ENCODE assay signal across 8 mouse cellular contexts in the genomic region with DNA sequence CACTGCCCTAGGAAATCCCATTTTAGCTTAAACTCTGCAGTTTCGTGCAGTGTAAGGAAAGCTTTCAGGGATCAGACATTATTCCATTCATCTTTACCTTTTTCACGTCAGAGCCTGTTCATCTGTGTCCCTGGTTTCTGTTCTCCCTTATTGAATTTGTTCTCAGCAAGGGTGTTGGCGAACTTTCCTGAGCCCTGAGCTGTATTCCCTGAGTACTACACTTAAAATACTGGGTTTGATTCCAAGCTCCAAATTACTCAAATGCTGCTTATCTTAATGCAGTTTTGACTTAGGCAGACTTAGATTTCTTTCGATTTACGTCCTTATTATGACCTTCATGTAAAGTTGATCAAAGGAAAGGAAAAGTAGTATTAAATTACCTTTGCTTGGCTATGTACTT. TPM values are rescaled to one million over a fixed set of nuclear protein-coding genes. Genes with fewer than 3 reads are reported as not detected.
DNase-seq lines count a peak whose midpoint lies in the region; ATAC-seq and TF ChIP-seq lines count a peak whose summit lies in the region.

No protein-coding gene starts in this region.

- no peak for TF ChIP-seq POLR2A in kidney, adult 2 months (IDR thresholded peaks at IDR 0.05; ENCODE audit: low read depth, low read length)
- TF ChIP-seq POLR2A in bone marrow macrophage, adult 2 months (IDR thresholded peaks at IDR 0.05; ENCODE audit: borderline replicate concordance, low read depth, low read length), result no peak

- peak overlapping the region; percentile 100 for H3K9ac ChIP-seq in hindbrain, embryonic 15.5 days
- H3K9ac ChIP-seq in midbrain, embryonic 12.5 days (replicated peaks), result peak overlapping the region; percentile 96

- ATAC-seq in hindbrain, embryonic 15.5 days (ENCODE audit: low FRiP score, low read depth), result no peak
- no peak for ATAC-seq in midbrain, embryonic 12.5 days (ENCODE audit: low FRiP score, low read depth)
- no peak for ATAC-seq in megakaryocyte progenitor cell, adult 5-6 weeks (replicated peaks; ENCODE audit: poor library complexity)

- 9% methylated on average over 5 of the region's 5 CpGs for WGBS in kidney, adult 2 months
- 23% methylated on average over 5 of the region's 5 CpGs for WGBS in hindbrain, embryonic 15.5 days
- 25% methylated on average over 5 of the region's 5 CpGs for WGBS in midbrain, embryonic 12.5 days

- no peaks in the 10 kb centered on the region for H3K27me3 ChIP-seq in kidney, adult 2 months (replicated peaks; ENCODE audit: control insufficient read depth, insufficient read depth, low read length)
- no peaks in the 10 kb centered on the region for H3K27me3 ChIP-seq in hindbrain, embryonic 15.5 days
- 0 out of 2 replicates have a peak, but pooled peaks cover 4% of the 10 kb centered on the region for H3K27me3 ChIP-seq in midbrain, embryonic 12.5 days

- no peak for TF ChIP-seq CTCF in kidney, adult 2 months (conservative IDR thresholded peaks at IDR 0.05; ENCODE audit: insufficient read depth, insufficient read length, low read depth, low read length)
- TF ChIP-seq CTCF in bone marrow macrophage, adult 2 months (IDR thresholded peaks at IDR 0.05; ENCODE audit: low read depth, low read length), result no peak

- no peak for DNase-seq in kidney, adult 2 months
- no peak for DNase-seq in kidney, postnatal 10 days
- no peak for DNase-seq in cerebellum, postnatal 14 days
- DNase-seq in right cerebral cortex, postnatal 36 days (ENCODE audit: low spot score in 2 of 2), result no peak

- peak overlapping the region; percentile 37 for H3K27ac ChIP-seq in kidney, adult 2 months (ENCODE audit: insufficient read depth, low read depth, low read length)
- peak overlapping the region; percentile 71; the same call in 1 of the 2 replicates for H3K27ac ChIP-seq in bone marrow macrophage, adult 2 months (ENCODE audit: insufficient read depth, low read depth, low read length)
- H3K27ac ChIP-seq in hindbrain, embryonic 15.5 days (replicated peaks), result peak overlapping the region; percentile 99
- peak overlapping the region; percentile 97 for H3K27ac ChIP-seq in midbrain, embryonic 12.5 days (replicated peaks)

- H3K4me2 ChIP-seq in hindbrain, embryonic 15.5 days, result peak overlapping the region; percentile 78
- H3K4me2 ChIP-seq in midbrain, embryonic 12.5 days (replicated peaks), result peak overlapping the region; percentile 83

- H3K4me1 ChIP-seq in kidney, adult 2 months (ENCODE audit: control insufficient read depth, insufficient read depth, low read length), result peaks cover 7% of the 10 kb centered on the region; the same call in 1 of the 2 replicates
- peaks cover 4% of the 10 kb centered on the region for H3K4me1 ChIP-seq in bone marrow macrophage, adult 2 months (ENCODE audit: control insufficient read depth, insufficient read depth, low read length)
- H3K4me1 ChIP-seq in hindbrain, embryonic 15.5 days (replicated peaks), result peaks cover 17% of the 10 kb centered on the region
- peaks cover 7% of the 10 kb centered on the region; the same call in 1 of the 2 replicates for H3K4me1 ChIP-seq in midbrain, embryonic 12.5 days

- H3K4me3 ChIP-seq in kidney, adult 2 months (ENCODE audit: insufficient read depth, low read depth, low read length), result peak overlapping the region; percentile 85
- peak overlapping the region; percentile 81 for H3K4me3 ChIP-seq in bone marrow macrophage, adult 2 months (ENCODE audit: insufficient read depth, low read length)
- peak overlapping the region; percentile 99 for H3K4me3 ChIP-seq in hindbrain, embryonic 15.5 days
- peak overlapping the region; percentile 96 for H3K4me3 ChIP-seq in midbrain, embryonic 12.5 days

- no peaks in the 10 kb centered on the region for H3K36me3 ChIP-seq in kidney, adult 2 months (ENCODE audit: control insufficient read depth, insufficient read depth, low read length)
- H3K36me3 ChIP-seq in hindbrain, embryonic 15.5 days, result no peaks in the 10 kb centered on the region
- no peaks in the 10 kb centered on the region for H3K36me3 ChIP-seq in midbrain, embryonic 12.5 days

- no peaks in the 10 kb centered on the region for H3K9me3 ChIP-seq in hindbrain, embryonic 15.5 days
- H3K9me3 ChIP-seq in midbrain, embryonic 12.5 days, result no peaks in the 10 kb centered on the region

RNA-seq across cellular contexts. Expression of gene Raph1, which starts 0.4 kb away (rescaled TPM):
- 5.0 and 5.7 TPM in 2 replicates for polyA plus RNA-seq in kidney, adult 2 months (2012; rRNA removed)
- 45.4 and 67.6 TPM in 2 replicates for polyA plus RNA-seq in bone marrow macrophage, adult 2 months (2012; ENCODE audit: insufficient read depth, insufficient read length, missing spikeins)
- polyA plus RNA-seq in hindbrain, embryonic 15.5 days (2015; fragmentation: Nextera tagmentation; extraction: Ambion mirVana), result 25.5 and 26.2 TPM in 2 replicates
- polyA plus RNA-seq in midbrain, embryonic 12.5 days (2016; fragmentation: Nextera tagmentation; extraction: Ambion mirVana), result 24.9 and 28.5 TPM in 2 replicates
- 11.6 and 15.5 TPM in 2 replicates for total RNA-seq in megakaryocyte progenitor cell, adult 5-6 weeks (2015)
- 1.5 and 2.5 TPM in 2 replicates for total RNA-seq in megakaryocyte progenitor cell, adult 5-6 weeks (2017)

Comparison
In these comparisons a context has a peak if more than half of its experiments do, and no peak if none do; other contexts are left out.
1. H3K27ac ChIP-seq: peak in every context shown above with its lines; median percentile 99 in hindbrain, embryonic 15.5 days; 97 in midbrain, embryonic 12.5 days; 71 in bone marrow macrophage, adult 2 months; 37 in kidney, adult 2 months.